Mouse (Mus musculus) forebrain, embryonic 12.5 days (tissue): ENCODE measurements around the gene Hspa4l. TPM values are rescaled to one million over a fixed set of nuclear protein-coding genes. Genes with fewer than 3 reads are reported as not detected.

Experiments used
- ATAC-seq: fragments of 200-750 bp; cut with Nextera tagmentation; 2 replicates; pipeline ENCODE4 v1.8.0; 2017; ENCODE audit warnings: moderate TSS enrichment; ENCODE audit not compliant: low FRiP score
- H3K27ac ChIP-seq: fragments of 300-500 bp; sonication (generic); 2 replicates; pipeline ENCODE4 v1.5.1; 2016; ENCODE audit warnings: mild to moderate bottlenecking
- H3K27me3 ChIP-seq: fragments of 300-500 bp; sonication (generic); 2 replicates; pipeline ENCODE4 v1.6.1; 2016; ENCODE audit warnings: mild to moderate bottlenecking
- H3K36me3 ChIP-seq: fragments of 300-500 bp; sonication (generic); replicated peaks from 2 replicates; pipeline ENCODE4 v1.6.1; 2016; ENCODE audit warnings: mild to moderate bottlenecking
- H3K4me1 ChIP-seq: fragments of 300-500 bp; sonication (generic); 2 replicates; pipeline ENCODE4 v1.6.1; 2016
- H3K4me2 ChIP-seq: fragments of 300-500 bp; sonication (generic); 2 replicates; pipeline ENCODE4 v1.6.1; 2016; ENCODE audit warnings: mild to moderate bottlenecking, moderate library complexity
- H3K4me3 ChIP-seq: fragments of 300-500 bp; sonication (generic); replicated peaks from 2 replicates; pipeline ENCODE4 v1.5.1; 2016; ENCODE audit warnings: mild to moderate bottlenecking
- H3K9ac ChIP-seq: fragments of 300-500 bp; sonication (generic); 2 replicates; pipeline ENCODE4 v1.6.1; 2016; ENCODE audit warnings: mild to moderate bottlenecking
- H3K9me3 ChIP-seq: fragments of 300-500 bp; sonication (generic); 2 replicates; pipeline ENCODE4 v1.6.1; 2016
- WGBS: fragments of 180-500 bp; shearing (Covaris S2); methylation state at CpG from one replicate; pipeline ENCODE4 v1.1.7; 2016; 5-methylcytosine and 5-hydroxymethylcytosine counted together
- polyA plus RNA-seq: library from polyadenylated mRNA; unstranded; fragments of >200 nt; fragmentation: Nextera tagmentation; extraction: Ambion mirVana; gene quantifications from 2 replicates; pipeline ENCODE4 v1.2.1, GENCODE M21; 2016

Gene Hspa4l
- polyA plus RNA-seq = 58.6 and 64.7 TPM in 2 replicates

DNA sequence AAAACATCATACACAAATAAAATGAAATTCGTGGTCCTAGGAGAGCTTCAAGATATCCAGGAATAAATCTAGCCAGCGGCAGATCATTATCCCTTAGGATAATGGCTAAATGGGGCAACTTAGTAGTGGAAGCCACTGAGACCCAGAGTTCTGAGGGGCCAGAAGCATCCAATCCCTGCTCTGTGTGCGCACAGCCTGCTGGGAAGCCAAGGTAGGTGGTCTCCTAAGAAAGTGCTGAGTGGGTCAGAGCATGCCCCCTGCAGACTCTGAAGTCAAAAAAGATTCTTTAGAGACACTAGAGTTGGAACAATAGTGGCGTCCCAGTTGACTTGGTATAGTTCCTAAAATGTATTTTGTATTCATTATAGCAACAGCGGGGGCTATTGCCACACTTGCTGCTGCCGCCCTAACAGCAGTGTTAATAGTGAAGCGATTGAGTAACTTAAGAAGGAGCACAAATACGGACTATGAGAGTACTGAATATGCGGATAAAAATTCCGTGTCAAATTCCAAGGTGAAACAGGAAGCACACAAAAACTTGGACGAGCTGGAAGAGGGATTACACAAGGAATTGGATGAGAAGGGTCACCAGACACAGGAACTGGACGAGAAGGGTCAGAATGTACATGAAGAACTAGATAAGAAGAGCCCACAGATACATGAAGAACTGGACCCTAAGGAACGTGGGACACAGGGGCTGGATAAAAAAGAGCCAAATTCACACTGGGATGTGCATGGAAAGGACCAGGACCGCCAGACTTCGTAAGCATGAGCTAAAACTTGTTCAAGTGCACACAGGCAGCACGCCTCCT lies at the start of gene Hspa4l:
TSS of gene Hspa4l (plus strand) at position 472 of the 812 bp plus-strand sequence.
- Histone ChIP-seq H3K27ac (peak within 1 kb of the TSS; percentile 97), H3K4me2 (peak within 1 kb of the TSS; percentile 83), H3K4me3 (peak within 1 kb of the TSS; percentile 83), H3K9ac (peak within 1 kb of the TSS; percentile 88), H3K27me3 (no peaks in the 10 kb centered on the region), H3K9me3 (no peaks in the 10 kb centered on the region), H3K4me1 (peaks cover 17% of the 10 kb centered on the region), H3K36me3 (no peaks in the 10 kb centered on the region)
- ATAC-seq = no peak
- 16% methylated on average over 16 of the region's 16 CpGs for WGBS

GRCm38 (mm10) chr3:40695162-40695561 lies 49.1 kb upstream of the Hspa4l start:
- Histone ChIP-seq H3K27me3 (no peaks in the 10 kb centered on the region), H3K9ac (no peak overlapping the region), H3K9me3 (no peaks in the 10 kb centered on the region), H3K27ac (no peak overlapping the region), H3K4me2 (no peak overlapping the region), H3K4me3 (no peak overlapping the region), H3K36me3 (peaks cover 21% of the 10 kb centered on the region), H3K4me1 (no peaks in the 10 kb centered on the region)
- ATAC-seq = no peak
- WGBS = 95% methylated on average over 2 of the region's 2 CpGs

- Histone ChIP-seq H3K9ac (no peak overlapping the region), H3K4me1 (no peaks in the 10 kb centered on the region), H3K36me3 (peaks cover 19% of the 10 kb centered on the region), H3K9me3 (no peaks in the 10 kb centered on the region), H3K27ac (no peak overlapping the region), H3K27me3 (no peaks in the 10 kb centered on the region), H3K4me3 (no peak overlapping the region), H3K4me2 (no peak overlapping the region)
- 93% methylated on average over 3 of the region's 3 CpGs for WGBS
- no peak for ATAC-seq
These were observed 45.5 kb upstream of the Hspa4l start for GRCm38 (mm10) chr3:40698834-40699233.

DNA sequence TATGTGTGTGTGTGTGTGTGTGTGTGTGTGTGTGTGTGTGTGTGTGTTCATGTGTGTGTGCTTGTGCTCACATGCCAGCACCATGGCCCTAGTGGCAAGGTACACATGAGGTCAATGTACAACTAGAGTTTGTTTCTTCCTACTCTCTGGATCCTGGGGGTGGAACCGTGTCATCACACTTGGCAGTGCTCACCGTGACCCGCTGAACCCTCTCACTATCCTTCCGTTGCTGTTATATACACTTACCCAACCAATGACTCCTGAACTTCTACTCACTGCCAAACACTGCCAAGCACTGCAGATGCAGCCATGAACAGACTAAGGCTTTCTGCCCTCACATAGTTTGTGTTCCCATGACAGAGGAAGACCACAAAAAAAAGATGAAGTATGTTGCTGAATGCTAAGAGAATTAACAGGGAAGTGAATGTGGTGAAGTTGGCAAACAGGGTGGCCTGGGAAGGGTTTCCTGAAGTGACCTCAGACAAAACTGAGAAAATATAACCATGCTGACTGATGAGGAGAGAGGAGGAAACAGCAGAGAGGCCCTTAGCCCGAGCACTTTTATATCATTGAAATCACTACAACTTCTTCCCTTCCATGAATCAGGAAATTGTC lies 39.4 kb upstream of the Hspa4l start:
- no peak overlapping the region for H3K27ac ChIP-seq
- H3K4me1 ChIP-seq = no peaks in the 10 kb centered on the region
- WGBS = 94% methylated on average over 5 of the region's 5 CpGs
- peaks cover 8% of the 10 kb centered on the region for H3K9me3 ChIP-seq
- no peak overlapping the region for H3K4me3 ChIP-seq
- no peak for ATAC-seq
- peaks cover 3% of the 10 kb centered on the region; the same call in 1 of the 2 replicates for H3K36me3 ChIP-seq
- H3K27me3 ChIP-seq = no peaks in the 10 kb centered on the region
- no peak overlapping the region for H3K4me2 ChIP-seq
- no peak overlapping the region for H3K9ac ChIP-seq

- Histone ChIP-seq H3K4me1 (no peaks in the 10 kb centered on the region), H3K36me3 (0 out of 2 replicates have a peak, but pooled peaks cover 3% of the 10 kb centered on the region), H3K9ac (no peak within 1 kb of the TSS), H3K9me3 (peaks cover 8% of the 10 kb centered on the region), H3K4me3 (no peak within 1 kb of the TSS), H3K27ac (no peak within 1 kb of the TSS), H3K27me3 (no peaks in the 10 kb centered on the region), H3K4me2 (no peak within 1 kb of the TSS)
- no peak for ATAC-seq
- WGBS = 91% methylated on average over 30 of the region's 30 CpGs
These were observed 35.6 kb upstream of the Hspa4l start, which contains the start of gene Slc25a31 for GRCm38 (mm10) chr3:40708655-40709054. Gene Slc25a31 (plus strand): TSS chr3:40708855.

GRCm38 (mm10) chr3:40716056-40716455 lies 28.2 kb upstream of the Hspa4l start:
- no peaks in the 10 kb centered on the region for H3K9me3 ChIP-seq
- ATAC-seq = no peak
- H3K27me3 ChIP-seq = no peaks in the 10 kb centered on the region
- H3K27ac ChIP-seq = no peak overlapping the region
- H3K9ac ChIP-seq = no peak overlapping the region
- no peak overlapping the region for H3K4me2 ChIP-seq
- H3K4me1 ChIP-seq = no peaks in the 10 kb centered on the region
- H3K36me3 ChIP-seq = no peaks in the 10 kb centered on the region
- no peak overlapping the region for H3K4me3 ChIP-seq
- 50% methylated on average over 1 of the region's 1 CpGs for WGBS

DNA sequence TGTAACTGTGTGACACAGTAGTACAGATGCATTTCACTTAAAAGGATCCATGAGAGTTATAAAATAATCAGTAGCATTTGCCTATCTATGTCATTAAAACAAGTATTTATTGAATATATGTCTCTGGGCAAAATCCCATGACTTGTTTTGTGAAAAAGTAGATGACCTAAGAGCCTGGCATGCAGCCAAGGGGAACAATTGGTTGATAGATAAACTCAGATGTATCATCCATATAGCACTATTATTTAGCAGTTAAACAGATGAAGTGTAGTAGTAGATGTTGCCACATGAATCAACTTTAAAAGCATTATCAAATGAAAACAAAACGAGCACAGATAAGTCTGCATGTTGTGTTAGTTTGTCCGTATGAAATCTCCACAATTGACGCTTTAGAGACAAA lies 25.3 kb upstream of the Hspa4l start:
- H3K4me2 ChIP-seq = no peak overlapping the region
- no peak for ATAC-seq
- H3K9me3 ChIP-seq = no peaks in the 10 kb centered on the region
- no peaks in the 10 kb centered on the region for H3K36me3 ChIP-seq
- no peaks in the 10 kb centered on the region for H3K27me3 ChIP-seq
- no peak overlapping the region for H3K9ac ChIP-seq
- H3K27ac ChIP-seq = no peak overlapping the region
- no peaks in the 10 kb centered on the region for H3K4me1 ChIP-seq
- no peak overlapping the region for H3K4me3 ChIP-seq
- 89% methylated on average over 3 of the region's 3 CpGs for WGBS

GRCm38 (mm10) chr3:40738381-40738912 lies 5.8 kb upstream of the Hspa4l start:
- WGBS = 86% methylated on average over 6 of the region's 6 CpGs
- ATAC-seq = no peak
- H3K9me3 ChIP-seq = no peaks in the 10 kb centered on the region

GRCm38 (mm10) chr3:40744836-40745660 lies 753 bp downstream of the Hspa4l start:
- H3K4me2 ChIP-seq = peak overlapping the region; percentile 83
- 0% methylated on average over 53 of the region's 93 CpGs for WGBS
- peak; percentile 96 for ATAC-seq
- no peaks in the 10 kb centered on the region for H3K36me3 ChIP-seq
- no peaks in the 10 kb centered on the region for H3K9me3 ChIP-seq
- H3K4me3 ChIP-seq = peak overlapping the region; percentile 83
- peak overlapping the region; percentile 88 for H3K9ac ChIP-seq
- peak overlapping the region; percentile 97 for H3K27ac ChIP-seq
- H3K4me1 ChIP-seq = peaks cover 17% of the 10 kb centered on the region
- no peaks in the 10 kb centered on the region for H3K27me3 ChIP-seq

More at GRCm38 (mm10) chr3:40738381-40738912, 5.8 kb upstream of the Hspa4l start:
- no peaks in the 10 kb centered on the region for H3K4me1 ChIP-seq
- no peaks in the 10 kb centered on the region for H3K36me3 ChIP-seq
- no peaks in the 10 kb centered on the region for H3K27me3 ChIP-seq
- no peak overlapping the region for H3K4me3 ChIP-seq
- H3K27ac ChIP-seq = no peak overlapping the region
- no peak overlapping the region for H3K4me2 ChIP-seq
- H3K9ac ChIP-seq = no peak overlapping the region

DNA sequence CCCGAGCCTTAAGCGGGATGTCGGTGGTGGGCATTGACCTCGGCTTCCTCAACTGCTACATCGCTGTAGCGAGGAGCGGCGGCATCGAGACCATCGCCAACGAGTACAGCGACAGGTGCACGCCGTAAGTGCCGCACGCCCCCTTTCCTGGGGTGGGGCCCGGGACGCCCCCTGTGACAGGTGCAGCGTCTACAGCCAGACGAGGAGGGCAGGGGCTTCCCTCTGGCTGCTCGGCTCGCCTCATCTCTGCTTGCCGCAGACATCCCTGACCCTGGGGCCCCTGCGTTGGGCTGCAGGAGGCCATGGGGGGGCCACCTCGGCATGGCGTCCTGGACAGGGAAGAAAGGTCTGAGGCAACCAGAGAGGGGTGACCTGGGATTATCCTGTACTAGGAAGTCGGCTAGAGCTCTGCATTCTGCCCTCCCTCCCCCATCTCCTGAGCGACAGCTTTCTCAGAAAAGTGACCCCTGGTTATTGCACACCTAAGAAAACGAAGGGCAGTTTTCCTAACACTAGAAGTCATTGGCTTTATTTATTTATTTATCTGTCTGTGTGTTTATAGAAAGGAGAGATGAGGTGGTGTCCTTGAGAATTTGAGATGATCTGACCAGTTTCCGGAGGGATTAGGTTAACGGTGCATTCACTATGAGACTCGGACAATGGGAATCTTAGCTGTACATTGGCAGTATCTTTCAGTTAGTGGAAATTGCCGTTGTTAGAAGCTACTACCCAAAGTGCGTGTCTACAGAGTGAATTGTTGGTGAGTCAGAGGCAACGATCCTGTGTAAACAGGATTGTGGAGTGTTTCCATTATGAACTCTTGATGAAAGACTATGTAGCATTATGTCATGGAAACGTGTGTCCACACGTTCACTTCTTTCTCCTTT lies 1.6 kb downstream of the Hspa4l start:
- no peak; the same call in 1 of the 2 replicates for ATAC-seq
- Histone ChIP-seq H3K27me3 (no peaks in the 10 kb centered on the region), H3K4me2 (peak overlapping the region; percentile 83), H3K27ac (peak overlapping the region; percentile 97), H3K36me3 (no peaks in the 10 kb centered on the region), H3K9ac (peak overlapping the region; percentile 88), H3K4me3 (peak overlapping the region; percentile 83), H3K9me3 (no peaks in the 10 kb centered on the region), H3K4me1 (peaks cover 17% of the 10 kb centered on the region)
- under 1% methylated on average over 37 of the region's 37 CpGs for WGBS

GRCm38 (mm10) chr3:40760746-40761145 lies 16.5 kb downstream of the Hspa4l start:
- no peak overlapping the region for H3K27ac ChIP-seq
- H3K27me3 ChIP-seq = no peaks in the 10 kb centered on the region
- H3K4me2 ChIP-seq = no peak overlapping the region
- no peak overlapping the region for H3K4me3 ChIP-seq
- no peak for ATAC-seq
- H3K9ac ChIP-seq = no peak overlapping the region
- WGBS = 88% methylated on average over 3 of the region's 3 CpGs
- H3K36me3 ChIP-seq = peaks cover 32% of the 10 kb centered on the region
- no peaks in the 10 kb centered on the region for H3K4me1 ChIP-seq
- H3K9me3 ChIP-seq = no peaks in the 10 kb centered on the region
